Mouse (Mus musculus) stomach, embryonic 14.5 days (tissue): ENCODE measurements at regions not wholly inside any gene's neighbourhood (a gene's known extent, or its start where the extent isn't known, plus 50 kb on each side); places are given as distances from the start of the nearest gene placed in this dataset.
A peak's percentile ranks its signal among the peaks of the same experiment; 100 is the strongest.

ENCODE experiments used
- ATAC-seq: fragments of 200-750 bp; cut with Nextera tagmentation; 2 replicates; pipeline ENCODE4 v1.8.0; 2017; ENCODE audit warnings: low read depth, moderate TSS enrichment; ENCODE audit not compliant: insufficient number of reproducible peaks, insufficient read depth, low FRiP score
- H3K27ac ChIP-seq: fragments of 300-500 bp; sonication (generic); 2 replicates; pipeline ENCODE4 v1.5.1; 2014; ENCODE audit warnings: mild to moderate bottlenecking, low read length, moderate library complexity, mixed read lengths
- H3K27me3 ChIP-seq: fragments of 300-500 bp; sonication (generic); 2 replicates; pipeline ENCODE4 v1.6.1; 2014; ENCODE audit warnings: low read length, control low read depth, mixed read lengths; ENCODE audit not compliant: control insufficient read depth, insufficient read depth
- H3K36me3 ChIP-seq: fragments of 300-500 bp; sonication (generic); 2 replicates; pipeline ENCODE4 v1.6.1; 2014; ENCODE audit warnings: mild to moderate bottlenecking, control low read depth, low read length, moderate library complexity, mixed read lengths; ENCODE audit not compliant: control insufficient read depth, insufficient read depth
- H3K4me1 ChIP-seq: fragments of 300-500 bp; sonication (generic); 2 replicates; pipeline ENCODE4 v1.6.1; 2014; ENCODE audit warnings: low read length, control low read depth, mixed read lengths; ENCODE audit not compliant: control insufficient read depth, insufficient read depth
- H3K4me2 ChIP-seq: fragments of 300-500 bp; sonication (generic); replicated peaks from 2 replicates; pipeline ENCODE4 v1.6.1; 2014; ENCODE audit warnings: low read depth, low read length, control low read depth
- H3K4me3 ChIP-seq: fragments of 300-500 bp; sonication (generic); 2 replicates; pipeline ENCODE4 v1.5.1; 2014; ENCODE audit warnings: low read depth, low read length, control low read depth
- H3K9ac ChIP-seq: fragments of 300-500 bp; sonication (generic); replicated peaks from 2 replicates; pipeline ENCODE4 v1.6.1; 2014; ENCODE audit warnings: low read depth, mild to moderate bottlenecking, control low read depth, low read length, moderate library complexity, mixed read lengths
- H3K9me3 ChIP-seq: fragments of 300-500 bp; sonication (generic); 2 replicates; pipeline ENCODE4 v1.6.1; 2016; ENCODE audit warnings: low read depth, low read length, control low read depth; ENCODE audit not compliant: control insufficient read depth
- WGBS: fragments of 180-500 bp; shearing (Covaris S2); extraction: QIAGEN DNeasy Blood & Tissue Kit; methylation state at CpG from one replicate; pipeline ENCODE4 v1.1.7; 2014; 5-methylcytosine and 5-hydroxymethylcytosine counted together

GRCm38 (mm10) chr5:33505786-33506185 is 72.0 kb upstream of the Nkx1-1 start:
- H3K27me3 ChIP-seq = no peaks in the 10 kb centered on the region
- H3K4me1 ChIP-seq = peaks cover 11% of the 10 kb centered on the region; the same call in 1 of the 2 replicates
- no peak overlapping the region for H3K4me2 ChIP-seq
- no peaks in the 10 kb centered on the region for H3K9me3 ChIP-seq
- H3K36me3 ChIP-seq = no peaks in the 10 kb centered on the region
- no peak overlapping the region for H3K4me3 ChIP-seq
- no peak overlapping the region for H3K27ac ChIP-seq
- ATAC-seq = peak; percentile 82; the same call in 1 of the 2 replicates
- H3K9ac ChIP-seq = no peak overlapping the region
- 19% methylated on average over 13 of the region's 13 CpGs for WGBS

DNA sequence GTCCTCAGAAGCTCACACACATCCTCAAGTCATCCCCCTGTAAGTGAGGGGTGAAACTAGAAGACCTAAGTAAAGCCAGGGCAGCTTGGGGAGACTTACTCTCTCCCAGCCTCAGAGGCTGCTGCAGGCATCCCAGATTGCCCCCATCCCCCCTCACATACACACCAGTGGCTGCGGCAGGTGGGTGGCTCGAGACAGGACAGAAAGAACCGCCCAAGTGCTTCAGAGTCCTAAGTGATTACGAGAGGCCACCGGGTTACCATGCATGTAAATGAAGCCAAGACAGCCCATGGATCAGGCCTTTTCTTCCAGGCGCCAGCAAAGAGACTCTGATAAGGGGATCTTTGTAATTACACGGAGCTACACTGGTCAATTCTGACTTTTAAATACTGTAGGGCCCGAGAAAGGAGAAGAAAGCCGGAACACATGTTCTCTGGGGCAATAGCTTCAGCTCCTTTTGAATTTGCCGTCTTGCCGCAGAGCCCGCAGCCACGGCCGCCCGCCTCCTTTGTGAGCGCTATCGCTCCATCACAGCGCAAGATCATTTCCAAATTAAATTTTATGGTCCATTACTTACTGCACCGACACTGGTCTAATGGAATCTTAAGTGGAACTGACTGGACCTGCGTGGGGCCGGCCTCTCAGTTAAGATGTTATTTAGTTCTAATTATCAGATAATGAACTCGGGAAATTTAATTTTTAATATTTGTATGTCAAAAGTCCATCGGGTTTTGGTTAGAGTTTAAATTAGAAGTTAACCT is 68.1 kb upstream of the Nkx1-1 start:
- peaks cover 11% of the 10 kb centered on the region; the same call in 1 of the 2 replicates for H3K4me1 ChIP-seq
- no peak overlapping the region for H3K27ac ChIP-seq
- no peak overlapping the region for H3K4me3 ChIP-seq
- no peaks in the 10 kb centered on the region for H3K36me3 ChIP-seq
- no peak for ATAC-seq
- no peaks in the 10 kb centered on the region for H3K9me3 ChIP-seq
- no peak overlapping the region for H3K9ac ChIP-seq
- no peak overlapping the region for H3K4me2 ChIP-seq
- WGBS = 66% methylated on average over 23 of the region's 23 CpGs
- no peaks in the 10 kb centered on the region for H3K27me3 ChIP-seq

GRCm38 (mm10) chr5:33501211-33501610 is 67.4 kb upstream of the Nkx1-1 start:
- Histone ChIP-seq H3K27me3 (no peaks in the 10 kb centered on the region), H3K27ac (no peak overlapping the region), H3K4me2 (no peak overlapping the region), H3K9me3 (no peaks in the 10 kb centered on the region), H3K36me3 (no peaks in the 10 kb centered on the region), H3K4me1 (peaks cover 11% of the 10 kb centered on the region; the same call in 1 of the 2 replicates), H3K9ac (no peak overlapping the region), H3K4me3 (no peak overlapping the region)
- no peak for ATAC-seq
- 49% methylated on average over 7 of the region's 7 CpGs for WGBS

GRCm38 (mm10) chr5:33495900-33496529 is 62.2 kb upstream of the Nkx1-1 start:
- Histone ChIP-seq H3K4me2 (no peak overlapping the region), H3K4me3 (no peak overlapping the region), H3K27me3 (no peaks in the 10 kb centered on the region), H3K9me3 (no peaks in the 10 kb centered on the region), H3K4me1 (no peaks in the 10 kb centered on the region), H3K36me3 (no peaks in the 10 kb centered on the region), H3K9ac (no peak overlapping the region), H3K27ac (no peak overlapping the region)
- WGBS = 33% methylated on average over 6 of the region's 6 CpGs
- peak; percentile 68; the same call in 1 of the 2 replicates for ATAC-seq

GRCm38 (mm10) chr5:33495276-33495675 is 61.5 kb upstream of the Nkx1-1 start:
- no peaks in the 10 kb centered on the region for H3K9me3 ChIP-seq
- no peak overlapping the region for H3K9ac ChIP-seq
- no peaks in the 10 kb centered on the region for H3K36me3 ChIP-seq
- no peak overlapping the region for H3K27ac ChIP-seq
- H3K27me3 ChIP-seq = no peaks in the 10 kb centered on the region
- H3K4me3 ChIP-seq = no peak overlapping the region
- no peak for ATAC-seq
- H3K4me2 ChIP-seq = no peak overlapping the region
- WGBS = 55% methylated on average over 6 of the region's 6 CpGs
- no peaks in the 10 kb centered on the region for H3K4me1 ChIP-seq

- H3K27me3 ChIP-seq = no peaks in the 10 kb centered on the region
- no peak overlapping the region for H3K4me2 ChIP-seq
- 86% methylated on average over 11 of the region's 11 CpGs for WGBS
- H3K27ac ChIP-seq = no peak overlapping the region
- no peak overlapping the region for H3K4me3 ChIP-seq
- no peaks in the 10 kb centered on the region for H3K4me1 ChIP-seq
- H3K9me3 ChIP-seq = no peaks in the 10 kb centered on the region
- H3K36me3 ChIP-seq = no peaks in the 10 kb centered on the region
- no peak for ATAC-seq
- H3K9ac ChIP-seq = no peak overlapping the region
These were observed 59.0 kb upstream of the Nkx1-1 start for GRCm38 (mm10) chr5:33492604-33493315.

GRCm38 (mm10) chr5:33489286-33489685 is 55.5 kb upstream of the Nkx1-1 start:
- 79% methylated on average over 6 of the region's 6 CpGs for WGBS
- no peak overlapping the region for H3K9ac ChIP-seq
- no peaks in the 10 kb centered on the region for H3K27me3 ChIP-seq
- no peak overlapping the region for H3K27ac ChIP-seq
- H3K4me2 ChIP-seq = no peak overlapping the region
- no peaks in the 10 kb centered on the region for H3K9me3 ChIP-seq
- H3K4me1 ChIP-seq = no peaks in the 10 kb centered on the region
- no peaks in the 10 kb centered on the region for H3K36me3 ChIP-seq
- no peak for ATAC-seq
- no peak overlapping the region for H3K4me3 ChIP-seq

DNA sequence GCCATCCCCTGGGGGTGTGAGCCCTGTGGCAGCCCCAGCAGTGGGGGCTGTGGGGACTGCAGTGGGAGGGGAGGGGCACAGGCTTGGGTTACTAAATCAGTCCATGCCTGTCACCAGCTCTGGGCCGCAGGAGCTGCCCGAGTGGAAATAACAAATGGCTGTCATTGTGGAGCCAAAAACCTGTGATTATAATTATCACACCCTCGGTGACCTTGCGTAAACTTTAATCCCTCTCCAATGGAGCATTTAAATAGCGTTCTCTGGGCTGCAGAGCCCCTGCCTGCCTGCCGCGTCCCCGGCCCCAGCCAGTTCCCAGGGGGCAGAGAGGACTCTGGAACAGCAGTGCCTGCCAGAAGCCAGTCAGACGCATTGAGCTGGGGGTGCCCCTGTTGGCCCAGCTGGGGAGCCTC is 54.4 kb upstream of the Nkx1-1 start:
- Histone ChIP-seq H3K9me3 (no peaks in the 10 kb centered on the region), H3K4me1 (no peaks in the 10 kb centered on the region), H3K36me3 (no peaks in the 10 kb centered on the region), H3K27me3 (no peaks in the 10 kb centered on the region), H3K27ac (no peak overlapping the region), H3K4me2 (no peak overlapping the region), H3K4me3 (no peak overlapping the region), H3K9ac (no peak overlapping the region)
- WGBS = 16% methylated on average over 9 of the region's 9 CpGs
- no peak for ATAC-seq
